Comparison of ENCODE assay signal across 12 mouse cellular contexts in genomic region chr2:76714984-76715383, GRCm38 (mm10). TPM values are rescaled to one million over a fixed set of nuclear protein-coding genes. Genes with fewer than 3 reads are reported as not detected.
DNase-seq lines count a peak whose midpoint lies in the region; TF ChIP-seq lines count a peak whose summit lies in the region.
"Had no signal": no experiment of that assay in that cellular context is flagged by ENCODE, and none has a peak within 500 bp of the region (broad histone marks: within the 10 kb centered on the region; RNA-seq: fewer than 3 reads in every experiment).

No protein-coding gene starts in this region.

- TF ChIP-seq POLR2A in brain, embryonic 14.5 days (IDR thresholded peaks at IDR 0.05; ENCODE audit: borderline replicate concordance, extremely low read depth, insufficient read depth, insufficient read length, poor library complexity, severe bottlenecking) = no peak

- DNase-seq in heart, adult 11 months = peak; percentile 67
- DNase-seq in heart, postnatal 14 days = no peak
- DNase-seq in thymus, postnatal 4 days = peak; percentile 22
- no peak for DNase-seq in thymus, postnatal 10 days (ENCODE audit: low spot score in 2 of 2)
- no peak for DNase-seq in brain, embryonic 14.5 days (ENCODE audit: low read depth)
- no peak for DNase-seq in cerebellum, postnatal 36 days
- DNase-seq in gastrocnemius, adult 8-10 months (ENCODE audit: low spot score in 2 of 2) = no peak
- DNase-seq in yolk sac, embryonic 10.5 days (ENCODE audit: low spot score) = no peak
- DNase-seq: cerebellum, postnatal 14 days; forebrain, postnatal 0 days; heart, adult 18-20 months; thymus, postnatal 25 days had no signal

- intact Hi-C loops in heart, postnatal 14 days (cut with DNase I) = no loop called here

- peak; percentile 7; the same call in 1 of the 2 replicates for TF ChIP-seq CTCF in brain, embryonic 14.5 days (IDR thresholded peaks at IDR 0.05; ENCODE audit: borderline replicate concordance, extremely low read depth, insufficient read depth, insufficient read length)

RNA-seq across cellular contexts. Expression of gene Plekha3, which starts 39.9 kb away (rescaled TPM):
- total RNA-seq in heart, postnatal 14 days (2021) = 10 to 100 TPM; 19.2 to 19.7 TPM
- 17.7 and 18.7 TPM in 2 replicates for polyA plus RNA-seq in brain, embryonic 14.5 days (2012; rRNA removed)
- 10 to 100 TPM in 2 of 4 experiments, 1 to 10 TPM in 2; 8.5 to 15.0 (median 10.3) TPM for total RNA-seq in gastrocnemius, adult 8-10 months (2022)

RNA-seq across cellular contexts. Expression of gene Fkbp7, which starts 42.1 kb away (rescaled TPM):
- 10 to 100 TPM; 23.6 to 23.7 TPM for total RNA-seq in heart, postnatal 14 days (2021)
- polyA plus RNA-seq in brain, embryonic 14.5 days (2012; rRNA removed) = 7.4 and 9.6 TPM in 2 replicates
- total RNA-seq in gastrocnemius, adult 8-10 months (2022) = 1 to 10 TPM; 3.0 to 6.5 (median 5.4) TPM

Comparison
In these comparisons a context has a peak if more than half of its experiments do, and no peak if none do; other contexts are left out.
1. DNase-seq: peak in heart, adult 11 months (single experiment) and thymus, postnatal 4 days (single experiment); none in heart, postnatal 14 days (0 of 2), thymus, postnatal 10 days (0 of 2), brain, embryonic 14.5 days (single experiment), cerebellum, postnatal 36 days (0 of 2), gastrocnemius, adult 8-10 months (0 of 2) and yolk sac, embryonic 10.5 days (single experiment).